Mouse (Mus musculus): ENCODE results near the gene Slc25a43. TPM values are rescaled to one million over a fixed set of nuclear protein-coding genes. Genes with fewer than 3 reads are reported as not detected.
A peak's percentile ranks its signal among the peaks of the same experiment; 100 is the strongest.

The Slc25a43 gene
- 1.0 and 1.1 TPM in 2 replicates for polyA plus RNA-seq (2015; fragmentation: Nextera tagmentation; extraction: Ambion mirVana)

DNA sequence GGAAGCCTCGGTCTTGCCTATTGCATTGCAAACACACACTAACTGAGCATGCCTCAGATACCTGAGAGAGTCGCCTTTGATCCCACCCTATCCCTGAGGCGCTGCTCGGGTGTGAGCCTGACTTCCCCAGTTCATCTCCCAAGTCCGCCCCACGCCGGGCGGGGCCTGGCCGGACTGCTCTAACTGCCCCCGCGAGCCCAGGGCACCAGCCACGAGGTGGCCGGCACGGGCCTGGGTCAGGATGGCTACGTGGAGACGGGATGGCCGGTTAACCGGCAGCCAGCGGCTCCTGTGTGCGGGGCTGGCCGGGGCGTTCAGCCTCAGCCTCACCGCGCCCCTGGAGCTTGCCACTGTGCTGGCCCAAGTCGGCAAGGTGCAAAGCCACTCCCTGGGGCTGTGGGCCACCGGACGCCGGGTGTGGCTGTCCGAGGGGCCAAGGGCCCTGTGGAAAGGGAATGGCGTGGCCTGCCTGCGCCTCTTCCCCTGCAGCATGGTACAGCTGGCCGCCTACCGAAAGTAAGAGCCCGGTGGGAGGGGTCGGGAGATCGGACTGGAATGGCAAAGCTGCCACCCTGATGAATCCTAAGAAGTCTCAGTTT lies at the start of gene Slc25a43:
TSS of gene Slc25a43 (plus strand) at position 157 of the 599 bp plus-strand sequence.
- Histone ChIP-seq H3K9ac (peak within 1 kb of the TSS; percentile 46), H3K4me2 (peak within 1 kb of the TSS; percentile 79), H3K27ac (replicated peaks) (no peak within 1 kb of the TSS), H3K4me1 (replicated peaks) (peaks cover 25% of the 10 kb centered on the region), H3K9me3 (replicated peaks) (no peaks in the 10 kb centered on the region), H3K36me3 (replicated peaks) (no peaks in the 10 kb centered on the region), H3K27me3 (no peaks in the 10 kb centered on the region), H3K4me3 (replicated peaks) (peak within 1 kb of the TSS; percentile 58)
- ATAC-seq (ENCODE audit: insufficient read depth) = peak; percentile 54
- WGBS (ENCODE audit: insufficient replicate concordance) = 14% methylated on average over 36 of the region's 36 CpGs

DNA sequence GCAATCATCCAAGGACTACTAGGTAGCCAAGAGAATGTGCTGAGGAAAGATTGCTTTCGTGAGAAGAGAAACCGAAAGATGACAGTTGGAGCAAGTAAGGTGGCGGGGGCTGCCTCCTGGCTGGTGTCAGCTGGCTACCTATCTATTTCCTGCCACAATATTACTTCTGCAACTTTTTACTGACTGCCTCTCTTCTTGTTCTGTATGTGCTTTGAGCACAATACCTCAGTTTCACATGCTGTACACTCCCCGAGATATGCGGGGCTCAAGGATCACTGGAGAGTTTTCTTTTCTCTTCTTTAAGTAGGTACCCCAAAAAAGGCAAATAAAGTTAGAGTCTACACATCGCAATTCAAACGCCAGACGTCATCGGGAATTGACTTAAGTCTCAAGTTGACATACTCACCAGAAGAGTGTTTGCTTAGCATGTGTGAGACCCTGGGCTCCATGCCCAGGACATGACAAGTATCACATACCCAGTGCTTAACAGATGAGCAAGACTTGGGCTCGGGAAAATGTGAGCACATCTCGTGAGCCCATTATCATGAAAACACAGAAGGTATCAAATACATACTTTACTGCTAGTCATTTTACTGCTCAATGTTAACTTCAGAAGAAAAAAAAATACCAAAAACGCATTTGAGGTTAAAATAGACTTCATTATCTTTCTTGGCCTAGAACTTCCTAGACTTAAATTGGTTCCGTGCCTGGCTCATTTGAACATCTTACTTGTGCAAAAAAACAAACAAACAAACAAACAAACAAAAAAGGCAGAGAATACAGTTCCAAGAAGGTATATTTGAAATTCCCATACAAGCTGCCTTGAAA lies 3.1 kb upstream of the Slc25a43 start:
- no peak overlapping the region for H3K27ac ChIP-seq (replicated peaks)
- H3K36me3 ChIP-seq (replicated peaks) = no peaks in the 10 kb centered on the region
- no peak for ATAC-seq (ENCODE audit: insufficient read depth)
- H3K27me3 ChIP-seq = no peaks in the 10 kb centered on the region
- 49% methylated on average over 13 of the region's 13 CpGs for WGBS (ENCODE audit: insufficient replicate concordance)
- H3K4me1 ChIP-seq (replicated peaks) = peaks cover 25% of the 10 kb centered on the region
- no peaks in the 10 kb centered on the region for H3K9me3 ChIP-seq (replicated peaks)
- peak overlapping the region; percentile 40 for H3K4me2 ChIP-seq
- no peak overlapping the region for H3K9ac ChIP-seq
- H3K4me3 ChIP-seq (replicated peaks) = no peak overlapping the region

DNA sequence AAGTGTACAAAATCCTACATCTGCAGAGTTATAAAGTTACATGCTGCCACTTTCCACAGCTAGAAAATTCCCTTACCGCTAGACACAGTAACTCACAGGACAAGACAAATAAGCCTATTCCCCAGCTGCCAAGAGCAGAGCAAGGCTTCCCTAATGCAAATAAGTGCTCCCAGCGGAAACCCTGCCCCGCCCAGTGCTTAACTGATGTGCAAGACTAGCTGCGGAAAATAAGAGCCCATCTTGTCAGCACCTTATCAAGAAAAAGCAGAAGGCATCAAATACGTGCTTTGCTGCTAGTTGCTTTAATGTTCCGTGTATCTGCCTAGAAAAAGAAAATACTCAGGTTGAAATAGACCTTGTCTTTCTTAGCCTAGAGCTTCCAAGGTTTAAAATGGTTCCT lies 2.2 kb upstream of the Slc25a43 start:
- Histone ChIP-seq H3K27me3 (no peaks in the 10 kb centered on the region), H3K27ac (replicated peaks) (no peak overlapping the region), H3K4me2 (peak overlapping the region; percentile 38), H3K9ac (no peak overlapping the region), H3K9me3 (replicated peaks) (no peaks in the 10 kb centered on the region), H3K36me3 (replicated peaks) (no peaks in the 10 kb centered on the region), H3K4me3 (replicated peaks) (no peak overlapping the region), H3K4me1 (replicated peaks) (peaks cover 25% of the 10 kb centered on the region)
- 21% methylated on average over 6 of the region's 6 CpGs for WGBS (ENCODE audit: insufficient replicate concordance)
- peak; percentile 75 for ATAC-seq (ENCODE audit: insufficient read depth)

- Histone ChIP-seq H3K4me3 (replicated peaks) (no peak overlapping the region), H3K4me1 (replicated peaks) (peaks cover 25% of the 10 kb centered on the region), H3K27me3 (no peaks in the 10 kb centered on the region), H3K9me3 (replicated peaks) (no peaks in the 10 kb centered on the region), H3K27ac (replicated peaks) (no peak overlapping the region), H3K9ac (no peak overlapping the region), H3K36me3 (replicated peaks) (no peaks in the 10 kb centered on the region), H3K4me2 (no peak overlapping the region)
- 75% methylated on average over 5 of the region's 5 CpGs for WGBS (ENCODE audit: insufficient replicate concordance)
- no peak for ATAC-seq (ENCODE audit: insufficient read depth)
Observed at GRCm38 (mm10) chrX:36742744-36743143, 715 bp upstream of the Slc25a43 start.

DNA sequence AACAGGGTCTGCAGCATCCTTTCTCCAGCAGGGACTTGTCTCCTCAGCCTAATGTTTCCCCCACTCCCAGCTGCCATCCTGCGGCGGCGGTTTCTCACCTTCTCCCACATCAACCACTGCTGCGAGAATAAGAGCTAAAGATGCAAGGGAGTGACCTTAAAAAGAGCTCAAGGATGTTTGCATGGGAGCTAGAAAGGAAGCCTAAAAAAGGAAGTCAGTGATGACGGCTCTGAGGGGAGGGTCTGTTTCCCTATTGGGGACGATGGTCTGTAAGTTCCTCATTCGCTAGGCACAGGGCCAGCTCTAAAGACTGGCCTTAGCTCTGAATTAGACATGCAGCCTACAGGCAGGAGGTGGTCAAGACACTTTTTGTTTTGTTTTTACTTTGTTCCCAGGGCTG lies 1.3 kb downstream of the Slc25a43 start:
- Histone ChIP-seq H3K9ac (no peak overlapping the region), H3K4me2 (no peak overlapping the region), H3K27ac (replicated peaks) (no peak overlapping the region), H3K4me1 (replicated peaks) (peaks cover 25% of the 10 kb centered on the region), H3K36me3 (replicated peaks) (no peaks in the 10 kb centered on the region), H3K4me3 (replicated peaks) (no peak overlapping the region), H3K9me3 (replicated peaks) (no peaks in the 10 kb centered on the region), H3K27me3 (no peaks in the 10 kb centered on the region)
- no peak for ATAC-seq (ENCODE audit: insufficient read depth)
- 35% methylated on average over 7 of the region's 7 CpGs for WGBS (ENCODE audit: insufficient replicate concordance)

DNA sequence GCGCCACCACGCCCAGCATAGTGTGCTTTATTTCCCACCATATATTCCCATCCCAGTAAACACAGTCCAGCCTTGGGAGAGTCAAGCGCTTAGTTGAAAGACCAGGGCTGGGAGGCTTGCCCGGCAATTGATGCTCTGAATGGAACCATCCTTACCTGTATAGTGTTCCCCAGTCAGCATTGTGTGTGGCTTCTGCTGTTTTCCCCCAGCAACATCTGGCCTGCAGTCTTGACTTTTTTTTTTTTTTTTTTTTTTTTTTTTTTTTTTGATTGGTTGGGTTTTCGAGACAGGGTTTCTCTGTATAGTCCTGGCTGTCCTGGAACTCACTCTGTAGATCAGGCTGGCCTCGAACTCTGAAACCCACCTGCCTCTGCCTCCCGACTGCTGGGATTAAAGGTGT lies 1.9 kb downstream of the Slc25a43 start:
- 66% methylated on average over 7 of the region's 7 CpGs for WGBS (ENCODE audit: insufficient replicate concordance)
- Histone ChIP-seq H3K9me3 (replicated peaks) (no peaks in the 10 kb centered on the region), H3K27me3 (no peaks in the 10 kb centered on the region), H3K9ac (no peak overlapping the region), H3K4me3 (replicated peaks) (no peak overlapping the region), H3K4me1 (replicated peaks) (peaks cover 25% of the 10 kb centered on the region), H3K4me2 (no peak overlapping the region), H3K36me3 (replicated peaks) (no peaks in the 10 kb centered on the region), H3K27ac (replicated peaks) (no peak overlapping the region)
- no peak for ATAC-seq (ENCODE audit: insufficient read depth)

GRCm38 (mm10) chrX:36746789-36747188 lies 3.3 kb downstream of the Slc25a43 start:
- no peak overlapping the region for H3K4me3 ChIP-seq (replicated peaks)
- no peaks in the 10 kb centered on the region for H3K9me3 ChIP-seq (replicated peaks)
- 76% methylated on average over 8 of the region's 8 CpGs for WGBS (ENCODE audit: insufficient replicate concordance)
- peaks cover 16% of the 10 kb centered on the region for H3K4me1 ChIP-seq (replicated peaks)
- no peak for ATAC-seq (ENCODE audit: insufficient read depth)
- no peak overlapping the region for H3K27ac ChIP-seq (replicated peaks)
- no peak overlapping the region for H3K9ac ChIP-seq
- no peaks in the 10 kb centered on the region for H3K27me3 ChIP-seq
- no peaks in the 10 kb centered on the region for H3K36me3 ChIP-seq (replicated peaks)
- no peak overlapping the region for H3K4me2 ChIP-seq

DNA sequence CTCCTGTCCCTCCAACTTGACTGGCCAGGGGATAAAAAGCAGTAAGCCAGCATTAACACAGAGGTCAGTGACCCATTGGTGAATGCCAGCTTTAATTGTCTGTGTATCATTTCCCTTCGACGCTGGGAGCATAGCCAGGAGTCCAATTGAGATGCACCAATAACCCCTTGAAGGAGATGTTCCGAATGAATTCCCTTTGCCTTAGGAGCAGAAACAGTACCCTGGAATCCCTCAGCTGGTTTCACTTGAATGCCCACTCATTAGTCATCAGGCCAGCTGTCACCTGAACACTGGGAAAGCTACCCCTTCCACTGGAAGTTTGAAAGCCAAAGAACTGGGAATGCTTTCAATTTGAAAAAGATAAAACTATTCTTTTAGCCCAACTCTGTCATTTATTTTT lies 5.1 kb downstream of the Slc25a43 start:
- no peaks in the 10 kb centered on the region for H3K9me3 ChIP-seq (replicated peaks)
- H3K27ac ChIP-seq (replicated peaks) = no peak overlapping the region
- H3K9ac ChIP-seq = no peak overlapping the region
- no peak for ATAC-seq (ENCODE audit: insufficient read depth)
- H3K27me3 ChIP-seq = no peaks in the 10 kb centered on the region
- WGBS (ENCODE audit: insufficient replicate concordance) = 73% methylated on average over 3 of the region's 3 CpGs
- no peak overlapping the region for H3K4me3 ChIP-seq (replicated peaks)
- H3K4me1 ChIP-seq (replicated peaks) = peaks cover 5% of the 10 kb centered on the region; the same call in 1 of the 2 replicates
- no peak overlapping the region for H3K4me2 ChIP-seq
- H3K36me3 ChIP-seq (replicated peaks) = no peaks in the 10 kb centered on the region

DNA sequence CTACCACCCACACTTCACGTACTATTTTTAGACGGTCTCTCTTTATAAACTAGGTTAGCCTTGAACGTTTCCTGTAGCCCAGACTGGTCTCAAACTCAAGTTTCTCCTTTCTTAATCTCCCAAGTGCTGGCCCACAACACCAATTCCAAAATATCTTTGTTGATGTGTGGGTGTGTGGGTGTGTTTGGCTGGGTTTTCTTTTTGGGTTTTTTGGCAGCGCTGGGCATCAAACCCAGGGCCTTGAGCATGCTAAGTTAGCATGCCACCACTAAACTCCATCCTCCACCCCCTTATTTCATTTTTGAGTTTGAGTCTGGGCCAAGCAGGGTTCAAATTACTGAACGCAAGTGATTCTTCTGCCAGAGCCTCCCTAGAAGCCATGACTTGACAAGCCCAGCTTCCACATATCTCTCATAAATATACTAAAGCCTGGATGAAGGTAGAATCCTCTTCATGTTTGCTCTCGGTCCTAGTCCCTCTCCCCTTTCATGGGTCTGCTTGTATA lies 5.9 kb downstream of the Slc25a43 start:
- 66% methylated on average over 6 of the region's 6 CpGs for WGBS (ENCODE audit: insufficient replicate concordance)
- no peaks in the 10 kb centered on the region for H3K9me3 ChIP-seq (replicated peaks)
- no peak for ATAC-seq (ENCODE audit: insufficient read depth)
- no peaks in the 10 kb centered on the region for H3K36me3 ChIP-seq (replicated peaks)
- no peaks in the 10 kb centered on the region for H3K4me1 ChIP-seq (replicated peaks)
- no peak overlapping the region for H3K4me3 ChIP-seq (replicated peaks)
- no peaks in the 10 kb centered on the region for H3K27me3 ChIP-seq
- no peak overlapping the region for H3K27ac ChIP-seq (replicated peaks)
- no peak overlapping the region for H3K4me2 ChIP-seq
- H3K9ac ChIP-seq = no peak overlapping the region

GRCm38 (mm10) chrX:36750591-36750990 lies 7.1 kb downstream of the Slc25a43 start:
- H3K4me1 ChIP-seq (replicated peaks) = no peaks in the 10 kb centered on the region
- H3K36me3 ChIP-seq (replicated peaks) = no peaks in the 10 kb centered on the region
- no peaks in the 10 kb centered on the region for H3K9me3 ChIP-seq (replicated peaks)
- WGBS (ENCODE audit: insufficient replicate concordance) = 52% methylated on average over 1 of the region's 1 CpGs
- no peak overlapping the region for H3K4me2 ChIP-seq
- ATAC-seq (ENCODE audit: insufficient read depth) = no peak
- no peak overlapping the region for H3K4me3 ChIP-seq (replicated peaks)
- H3K27ac ChIP-seq (replicated peaks) = no peak overlapping the region
- H3K9ac ChIP-seq = no peak overlapping the region
- H3K27me3 ChIP-seq = no peaks in the 10 kb centered on the region

- no peak for ATAC-seq (ENCODE audit: insufficient read depth)
- Histone ChIP-seq H3K27ac (replicated peaks) (no peak overlapping the region), H3K27me3 (no peaks in the 10 kb centered on the region), H3K4me2 (no peak overlapping the region), H3K4me3 (replicated peaks) (no peak overlapping the region), H3K36me3 (replicated peaks) (no peaks in the 10 kb centered on the region), H3K9ac (no peak overlapping the region), H3K4me1 (replicated peaks) (no peaks in the 10 kb centered on the region), H3K9me3 (replicated peaks) (no peaks in the 10 kb centered on the region)
- WGBS (ENCODE audit: insufficient replicate concordance) = 77% methylated on average over 3 of the region's 3 CpGs
Observed at GRCm38 (mm10) chrX:36752586-36752985, 9.1 kb downstream of the Slc25a43 start.

Measured in liver, embryonic 15.5 days (tissue).